Mouse (Mus musculus) liver, adult 2 months (tissue): ENCODE results near the gene Gm3448.
"Not testable (repeated sequence)": the region's sequence is repeated elsewhere in the genome, so short reads cannot be mapped to it uniquely, and the experiment has no call there.

Experiments
- CTCF ChIP-seq: fragments of 200-500 bp; IDR thresholded peaks from 2 replicates; pipeline ENCODE4 v1.5.1; 2011; ENCODE audit warnings: low read depth, low read length, control low read depth
- POLR2A ChIP-seq: fragments of 200-500 bp; IDR thresholded peaks from 2 replicates; pipeline ENCODE4 v1.6.1; 2011; ENCODE audit warnings: low read length, control low read depth; ENCODE audit not compliant: insufficient read depth; ENCODE audit errors: extremely low read depth

DNA sequence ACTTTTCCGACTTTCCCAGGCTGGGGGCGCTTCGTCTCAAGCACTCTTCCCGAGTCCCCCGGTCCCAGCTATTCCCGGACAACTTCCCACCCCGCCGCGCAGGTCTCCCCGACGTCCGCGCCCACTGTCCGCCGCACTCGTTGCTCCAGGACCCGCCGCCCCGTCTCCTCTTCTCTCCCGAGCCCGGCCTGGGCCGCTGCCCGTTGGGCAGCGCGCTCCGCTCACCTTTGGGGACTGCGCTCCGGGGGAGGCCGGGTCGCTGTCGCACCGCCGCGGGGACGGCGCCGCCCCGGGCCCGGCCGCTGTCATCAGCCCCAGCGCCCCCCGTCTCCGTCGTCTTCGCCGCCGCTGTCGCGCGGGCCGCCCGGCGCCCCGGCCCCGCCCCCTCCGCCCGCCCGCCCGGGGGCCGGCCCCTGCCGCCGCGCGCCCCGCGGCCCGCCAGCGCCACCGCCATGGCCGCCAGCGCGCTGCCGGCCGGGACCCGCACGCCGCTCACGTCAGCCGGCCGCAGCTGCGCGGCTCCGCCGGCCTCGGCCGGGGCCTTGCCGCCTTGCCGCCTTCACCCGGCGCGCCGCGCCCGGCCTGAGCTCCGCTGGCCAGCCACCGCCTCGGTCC, 17.4 kb downstream of the Gm3448 start:
- not testable (repeated sequence) for TF ChIP-seq POLR2A, CTCF
